Mouse (Mus musculus): ENCODE results near the gene Sh3gl1.

Sh3gl1 gene

GRCm38 (mm10) chr17:56040030-56040856 lies 3.8 kb upstream of the Sh3gl1 start, which contains the start of gene Chaf1a:
Gene Chaf1a, plus strand, starts transcription at chr17:56040439.
- DNase-seq (ENCODE audit: low spot score), result peak; percentile 100

- DNase-seq (ENCODE audit: low spot score), result no peak
Measured at GRCm38 (mm10) chr17:56039345-56039744, 2.9 kb upstream of the Sh3gl1 start.

- DNase-seq (ENCODE audit: low spot score), result no peak
Measured at GRCm38 (mm10) chr17:56038583-56039261, 2.3 kb upstream of the Sh3gl1 start.

- DNase-seq (ENCODE audit: low spot score), result no peak
Measured at GRCm38 (mm10) chr17:56036901-56037287, 459 bp upstream of the Sh3gl1 start.

- DNase-seq (ENCODE audit: low spot score), result no peak
Measured at GRCm38 (mm10) chr17:56035216-56035615, 1.2 kb downstream of the Sh3gl1 start.

GRCm38 (mm10) chr17:56034726-56035100 lies 1.7 kb downstream of the Sh3gl1 start:
- DNase-seq (ENCODE audit: low spot score), result no peak

- DNase-seq (ENCODE audit: low spot score), result no peak
Measured at GRCm38 (mm10) chr17:56034040-56034725, 2.3 kb downstream of the Sh3gl1 start.

GRCm38 (mm10) chr17:56032831-56033230 lies 3.6 kb downstream of the Sh3gl1 start:
- no peak for DNase-seq (ENCODE audit: low spot score)

- DNase-seq (ENCODE audit: low spot score), result no peak
Measured at GRCm38 (mm10) chr17:56032127-56032733, 4.2 kb downstream of the Sh3gl1 start.

- no peak for DNase-seq (ENCODE audit: low spot score)
Measured at GRCm38 (mm10) chr17:56031431-56031830, 5.0 kb downstream of the Sh3gl1 start.

GRCm38 (mm10) chr17:56030919-56031318 lies 5.5 kb downstream of the Sh3gl1 start:
- DNase-seq (ENCODE audit: low spot score), result no peak

- DNase-seq (ENCODE audit: low spot score), result no peak
Measured at GRCm38 (mm10) chr17:56030238-56030870, 6.1 kb downstream of the Sh3gl1 start.

- DNase-seq (ENCODE audit: low spot score), result no peak
Measured at GRCm38 (mm10) chr17:56027801-56028441, 8.5 kb downstream of the Sh3gl1 start.

GRCm38 (mm10) chr17:56026881-56027280 lies 9.6 kb downstream of the Sh3gl1 start:
- no peak for DNase-seq (ENCODE audit: low spot score)

- DNase-seq (ENCODE audit: low spot score), result no peak
Measured at GRCm38 (mm10) chr17:56026303-56026702, 10.1 kb downstream of the Sh3gl1 start.

- no peak for DNase-seq (ENCODE audit: low spot score)
Measured at GRCm38 (mm10) chr17:56024931-56025330, 11.5 kb downstream of the Sh3gl1 start.

GRCm38 (mm10) chr17:56024476-56024875 lies 12.0 kb downstream of the Sh3gl1 start:
- no peak for DNase-seq (ENCODE audit: low spot score)

- no peak for DNase-seq (ENCODE audit: low spot score)
Measured at GRCm38 (mm10) chr17:56023386-56023785, 13.0 kb downstream of the Sh3gl1 start.

GRCm38 (mm10) chr17:56022989-56023290 lies 13.5 kb downstream of the Sh3gl1 start:
- DNase-seq (ENCODE audit: low spot score), result no peak

- no peak for DNase-seq (ENCODE audit: low spot score)
Measured at GRCm38 (mm10) chr17:56022131-56022988, 14.1 kb downstream of the Sh3gl1 start.

Measured in embryo, embryonic 10 days (tissue).